Comparison of ENCODE assay signal across 21 mouse cellular contexts in genomic region chr19:60134447-60135328, GRCm38 (mm10).
DNase-seq lines count a peak whose midpoint lies in the region; ATAC-seq and TF ChIP-seq lines count a peak whose summit lies in the region.
"Had no signal": no experiment of that assay in that cellular context is flagged by ENCODE, and none has a peak within 500 bp of the region (broad histone marks: within the 10 kb centered on the region; RNA-seq: fewer than 3 reads in every experiment).

No protein-coding gene starts in this region.

- no peaks in the 10 kb centered on the region for H3K4me1 ChIP-seq in heart, embryonic 10.5 days
- peaks cover 21 to 27% of the 10 kb centered on the region in 2 experiments for H3K4me1 ChIP-seq in MEL (ENCODE audit: control insufficient read depth in 1 of 2, insufficient read depth in 2 of 2, low read length in 2 of 2)
- H3K4me1 ChIP-seq in liver, embryonic 11.5 days (replicated peaks; ENCODE audit: control insufficient read depth, insufficient read depth, low read length) = no peaks in the 10 kb centered on the region
- H3K4me1 ChIP-seq in liver, embryonic 15.5 days (replicated peaks) = peaks cover 17% of the 10 kb centered on the region
- H3K4me1 ChIP-seq in forebrain, embryonic 15.5 days = no peaks in the 10 kb centered on the region
- H3K4me1 ChIP-seq: embryonic facial prominence, embryonic 15.5 days; hindbrain, embryonic 13.5 days had no signal

- peak overlapping the region; percentile 65 for H3K9ac ChIP-seq in MEL (ENCODE audit: control insufficient read depth, low read depth, low read length, poor library complexity, severe bottlenecking)
- H3K9ac ChIP-seq in liver, embryonic 11.5 days (ENCODE audit: low read depth, low read length) = no peak overlapping the region
- no peak overlapping the region for H3K9ac ChIP-seq in liver, embryonic 15.5 days
- H3K9ac ChIP-seq in forebrain, embryonic 15.5 days (replicated peaks) = no peak overlapping the region
- H3K9ac ChIP-seq: embryonic facial prominence, embryonic 15.5 days; forebrain, postnatal 0 days; hindbrain, embryonic 13.5 days had no signal

- no peak overlapping the region for H3K4me2 ChIP-seq in liver, embryonic 11.5 days
- peak overlapping the region; percentile 44 for H3K4me2 ChIP-seq in liver, embryonic 15.5 days
- H3K4me2 ChIP-seq in forebrain, embryonic 15.5 days (replicated peaks) = no peak overlapping the region
- H3K4me2 ChIP-seq: embryonic facial prominence, embryonic 15.5 days; hindbrain, embryonic 13.5 days had no signal

- no peaks in the 10 kb centered on the region; the same call in 1 of the 2 replicates for H3K27me3 ChIP-seq in heart, embryonic 10.5 days (ENCODE audit: insufficient read depth, poor library complexity, severe bottlenecking)
- H3K27me3 ChIP-seq in MEL (ENCODE audit: control insufficient read depth in 1 of 2, insufficient read depth in 2 of 2, low read length in 2 of 2) = no peaks in the 10 kb centered on the region
- no peaks in the 10 kb centered on the region for H3K27me3 ChIP-seq in liver, embryonic 11.5 days (replicated peaks; ENCODE audit: control insufficient read depth, insufficient read depth, low read length)
- H3K27me3 ChIP-seq in liver, embryonic 15.5 days = no peaks in the 10 kb centered on the region
- H3K27me3 ChIP-seq in forebrain, embryonic 15.5 days = no peaks in the 10 kb centered on the region
- H3K27me3 ChIP-seq: embryonic facial prominence, embryonic 15.5 days; hindbrain, embryonic 13.5 days had no signal

- H3K9me3 ChIP-seq in heart, embryonic 10.5 days = no peaks in the 10 kb centered on the region
- no peaks in the 10 kb centered on the region for H3K9me3 ChIP-seq in MEL (replicated peaks; ENCODE audit: insufficient read depth, low read length)
- H3K9me3 ChIP-seq in liver, embryonic 11.5 days (ENCODE audit: control insufficient read depth, low read length) = no peaks in the 10 kb centered on the region
- no peaks in the 10 kb centered on the region for H3K9me3 ChIP-seq in liver, embryonic 15.5 days (replicated peaks)
- no peaks in the 10 kb centered on the region for H3K9me3 ChIP-seq in forebrain, embryonic 15.5 days
- H3K9me3 ChIP-seq: embryonic facial prominence, embryonic 15.5 days; hindbrain, embryonic 13.5 days had no signal

- WGBS in heart, embryonic 10.5 days = 57% methylated on average over 4 of the region's 4 CpGs
- WGBS in liver, embryonic 11.5 days = 59% methylated on average over 4 of the region's 4 CpGs
- WGBS in liver, embryonic 15.5 days (ENCODE audit: insufficient replicate concordance) = 49% methylated on average over 4 of the region's 4 CpGs
- 77% methylated on average over 4 of the region's 4 CpGs for WGBS in forebrain, embryonic 15.5 days

- H3K79me2 ChIP-seq in MEL (ENCODE audit: control insufficient read depth, insufficient read depth, low read length, poor library complexity) = peaks cover 6% of the 10 kb centered on the region

- ATAC-seq in liver, embryonic 11.5 days (replicated peaks; ENCODE audit: low FRiP score) = peak; percentile 90
- peak; percentile 86 for ATAC-seq in liver, embryonic 15.5 days (ENCODE audit: insufficient read depth)
- ATAC-seq in forebrain, embryonic 15.5 days (replicated peaks) = no peak
- ATAC-seq: forebrain, postnatal 0 days; hindbrain, postnatal 0 days had no signal

- H3K4me3 ChIP-seq in heart, embryonic 10.5 days = no peak overlapping the region
- peak overlapping the region; percentile 47 for H3K4me3 ChIP-seq in MEL (ENCODE audit: control insufficient read depth in 1 of 2, insufficient read depth in 1 of 2, low read depth in 2 of 2, low read length in 2 of 2)
- no peak overlapping the region for H3K4me3 ChIP-seq in liver, embryonic 11.5 days (ENCODE audit: low read depth, low read length)
- no peak overlapping the region for H3K4me3 ChIP-seq in liver, embryonic 15.5 days (replicated peaks)
- H3K4me3 ChIP-seq in forebrain, embryonic 15.5 days = no peak overlapping the region
- H3K4me3 ChIP-seq: embryonic facial prominence, embryonic 15.5 days; erythroblast, embryonic 14.5 days; hindbrain, embryonic 13.5 days had no signal

- TF ChIP-seq EP300 in MEL (IDR thresholded peaks at IDR 0.05; ENCODE audit: low read depth in 1 of 2, low read length in 2 of 2) = peak; percentile 94 to 97

- peak in 1 of 2 experiments; percentile 71; a peak in 2 of 4 replicates for TF ChIP-seq POLR2A in MEL (IDR thresholded peaks at IDR 0.05; ENCODE audit: control insufficient read depth in 1 of 2, insufficient read depth in 1 of 2, low read depth in 1 of 2, low read length in 2 of 2, poor library complexity in 1 of 2)

- no peak for TF ChIP-seq RAD21 in MEL (IDR thresholded peaks at IDR 0.05; ENCODE audit: low read depth, low read length)

- TF ChIP-seq CTCF in MEL (IDR thresholded peaks at IDR 0.05 in 2 of 3, conservative IDR thresholded peaks at IDR 0.05 in 1 of 3; ENCODE audit: control insufficient read depth in 1 of 3, insufficient read depth in 1 of 3, low read depth in 2 of 3, low read length in 3 of 3, poor library complexity in 1 of 3, severe bottlenecking in 1 of 3) = no peak

- DNase-seq in heart, embryonic 10.5 days (ENCODE audit: low spot score) = peak; percentile 66
- DNase-seq in heart, adult 9 months (ENCODE audit: low spot score in 2 of 2) = no peak
- DNase-seq in MEL (ENCODE audit: low read depth, low spot score) = peak; percentile 82
- DNase-seq in liver, embryonic 11.5 days (ENCODE audit: low spot score) = no peak
- DNase-seq in spleen, postnatal 36 days (ENCODE audit: low spot score in 2 of 2) = no peak
- no peak for DNase-seq in right cerebral cortex, postnatal 36 days (ENCODE audit: low spot score in 2 of 2)
- DNase-seq: adrenal gland, adult 2 months; adrenal gland, postnatal 36 days; cerebellum, adult 11 months; cerebellum, adult 8-10 months; cerebellum, postnatal 14 days; embryo, embryonic 11 days; forebrain, postnatal 0 days; gastrocnemius, postnatal 14 days; heart, postnatal 14 days had no signal

- no peak overlapping the region for H3K27ac ChIP-seq in heart, embryonic 10.5 days
- peak overlapping the region; percentile 97 for H3K27ac ChIP-seq in MEL (ENCODE audit: control insufficient read depth, low read depth, low read length)
- no peak overlapping the region for H3K27ac ChIP-seq in liver, embryonic 11.5 days (ENCODE audit: low read depth, low read length)
- peak overlapping the region; percentile 39 for H3K27ac ChIP-seq in liver, embryonic 15.5 days (replicated peaks)
- H3K27ac ChIP-seq in forebrain, embryonic 15.5 days (replicated peaks) = no peak overlapping the region
- H3K27ac ChIP-seq: embryonic facial prominence, embryonic 15.5 days; hindbrain, embryonic 13.5 days; hindbrain, postnatal 0 days had no signal

- no peaks in the 10 kb centered on the region for H3K36me3 ChIP-seq in heart, embryonic 10.5 days
- H3K36me3 ChIP-seq in MEL (ENCODE audit: control insufficient read depth in 1 of 2, insufficient read depth in 2 of 2, low read length in 2 of 2) = peaks cover 0 to 46% of the 10 kb centered on the region in 2 experiments; a peak in 2 of 4 replicates
- H3K36me3 ChIP-seq in liver, embryonic 11.5 days (ENCODE audit: control insufficient read depth, insufficient read depth, low read length) = no peaks in the 10 kb centered on the region
- no peaks in the 10 kb centered on the region for H3K36me3 ChIP-seq in liver, embryonic 15.5 days (replicated peaks)
- H3K36me3 ChIP-seq in forebrain, embryonic 15.5 days = no peaks in the 10 kb centered on the region
- H3K36me3 ChIP-seq: embryonic facial prominence, embryonic 15.5 days; hindbrain, embryonic 13.5 days had no signal

TF ChIP-seq in MEL, 35 proteins besides CTCF, POLR2A, EP300 and RAD21 (continues in another document):
- peak; percentile 94 for TF ChIP-seq TCF12 (IDR thresholded peaks at IDR 0.05; ENCODE audit: low read depth, low read length)
- TF ChIP-seq MEF2A (IDR thresholded peaks at IDR 0.05; ENCODE audit: extremely low read depth, insufficient replicate concordance, low read depth, low read length, poor library complexity, severe bottlenecking) = peak; percentile 28; the same call in 1 of the 2 replicates
- no peak for TF ChIP-seq HCFC1 (IDR thresholded peaks at IDR 0.05; ENCODE audit: low read depth, low read length)
- peak; percentile 94 for TF ChIP-seq SIN3A (IDR thresholded peaks at IDR 0.05; ENCODE audit: low read length)
- TF ChIP-seq TBP (IDR thresholded peaks at IDR 0.05; ENCODE audit: low read depth, low read length) = peak; percentile 89
- no peak; the same call in 1 of the 2 replicates for TF ChIP-seq CHD1 (IDR thresholded peaks at IDR 0.05; ENCODE audit: low read depth, low read length)
- no peak for TF ChIP-seq ELF1 (IDR thresholded peaks at IDR 0.05; ENCODE audit: low read depth, low read length)
- peak; percentile 61; the same call in 1 of the 2 replicates for TF ChIP-seq MXI1 (IDR thresholded peaks at IDR 0.05; ENCODE audit: low read depth, low read length)
- TF ChIP-seq UBTF (IDR thresholded peaks at IDR 0.05; ENCODE audit: borderline replicate concordance, insufficient read depth, low read depth, low read length) = no peak
- peak; percentile 60; the same call in 1 of the 2 replicates for TF ChIP-seq JUND (IDR thresholded peaks at IDR 0.05; ENCODE audit: low read depth, low read length)
- TF ChIP-seq MYC (IDR thresholded peaks at IDR 0.05; ENCODE audit: low read depth, low read length) = peak; percentile 27; the same call in 1 of the 2 replicates
- no peak for TF ChIP-seq POLR2AphosphoS5 (IDR thresholded peaks at IDR 0.05; ENCODE audit: borderline replicate concordance, low read depth, low read length)
- peak; percentile 56; the same call in 1 of the 2 replicates for TF ChIP-seq USF1 (IDR thresholded peaks at IDR 0.05; ENCODE audit: low read depth, low read length)
- TF ChIP-seq MAX (IDR thresholded peaks at IDR 0.05; ENCODE audit: low read length) = no peak
- peak; percentile 91 for TF ChIP-seq MYB (IDR thresholded peaks at IDR 0.05; ENCODE audit: low read depth, low read length)
- TF ChIP-seq GATA1 (IDR thresholded peaks at IDR 0.05; ENCODE audit: low read depth, low read length) = peak; percentile 95
- no peak for TF ChIP-seq GABPA (IDR thresholded peaks at IDR 0.05; ENCODE audit: low read depth, low read length)
- TF ChIP-seq NELFE (IDR thresholded peaks at IDR 0.05; ENCODE audit: low read depth, low read length) = no peak; the same call in 1 of the 2 replicates
- TF ChIP-seq ZC3H11A (IDR thresholded peaks at IDR 0.05; ENCODE audit: low read depth, low read length) = no peak
- no peak for TF ChIP-seq ZKSCAN1 (IDR thresholded peaks at IDR 0.05; ENCODE audit: low read depth, low read length)
- TF ChIP-seq MAFK (IDR thresholded peaks at IDR 0.05; ENCODE audit: borderline replicate concordance, low read depth, low read length) = no peak
- peak; percentile 91 for TF ChIP-seq ETS1 (IDR thresholded peaks at IDR 0.05; ENCODE audit: low read depth, low read length)
- peak; percentile 80 for TF ChIP-seq RCOR1 (IDR thresholded peaks at IDR 0.05; ENCODE audit: low read depth, low read length)
- 0 out of 2 replicates have a peak, but pooled peaks have one; percentile 24 for TF ChIP-seq ZMIZ1 (IDR thresholded peaks at IDR 0.05; ENCODE audit: low read depth, low read length)
- no peak for TF ChIP-seq CHD2 (IDR thresholded peaks at IDR 0.05; ENCODE audit: low read length)

Comparison
In these comparisons a context has a peak if more than half of its experiments do, and no peak if none do; other contexts are left out.
1. DNase-seq: peak in heart, embryonic 10.5 days (single experiment) and MEL (single experiment); none in heart, adult 9 months (0 of 2), liver, embryonic 11.5 days (single experiment), spleen, postnatal 36 days (0 of 2) and right cerebral cortex, postnatal 36 days (0 of 2).
2. H3K27ac ChIP-seq: peak in MEL (single experiment) and liver, embryonic 15.5 days (single experiment); none in heart, embryonic 10.5 days (single experiment), liver, embryonic 11.5 days (single experiment) and forebrain, embryonic 15.5 days (single experiment).
3. H3K4me3 ChIP-seq: peak in MEL (2 of 2); none in heart, embryonic 10.5 days (single experiment), liver, embryonic 11.5 days (single experiment), liver, embryonic 15.5 days (single experiment) and forebrain, embryonic 15.5 days (single experiment).